Mouse (Mus musculus) urinary bladder, postnatal 14 days (tissue): Measurements from ENCODE around the gene Cd83.

ENCODE experiments used
- DNase-seq: peaks from one replicate; pipeline ENCODE4 v3.0.0; 2021; ENCODE audit warnings: low spot score

Gene Cd83

GRCm38 (mm10) chr13:43806371-43807271 lies 22.0 kb downstream of the Cd83 start:
- no peak for DNase-seq

- no peak for DNase-seq
Measured at GRCm38 (mm10) chr13:43807272-43807675, 22.7 kb downstream of the Cd83 start.

GRCm38 (mm10) chr13:43810621-43811020 lies 26.0 kb downstream of the Cd83 start:
- no peak for DNase-seq

- DNase-seq = no peak
Measured at GRCm38 (mm10) chr13:43811835-43812234, 27.3 kb downstream of the Cd83 start.

GRCm38 (mm10) chr13:43813431-43813830 lies 28.9 kb downstream of the Cd83 start:
- DNase-seq = no peak

- no peak for DNase-seq
Measured at GRCm38 (mm10) chr13:43817461-43817860, 32.9 kb downstream of the Cd83 start.

GRCm38 (mm10) chr13:43818307-43819019 lies 33.9 kb downstream of the Cd83 start:
- no peak for DNase-seq

- no peak for DNase-seq
Measured at GRCm38 (mm10) chr13:43819020-43819310, 34.4 kb downstream of the Cd83 start.

- DNase-seq = no peak
Measured at GRCm38 (mm10) chr13:43820071-43820470, 35.5 kb downstream of the Cd83 start.

GRCm38 (mm10) chr13:43822306-43822705 lies 37.7 kb downstream of the Cd83 start:
- no peak for DNase-seq

- no peak for DNase-seq
Measured at GRCm38 (mm10) chr13:43828648-43829047, 44.1 kb downstream of the Cd83 start.

GRCm38 (mm10) chr13:43830892-43831673 lies 46.5 kb downstream of the Cd83 start:
- peak; percentile 4 for DNase-seq

GRCm38 (mm10) chr13:43832731-43833130 lies 48.2 kb downstream of the Cd83 start:
- DNase-seq = no peak

GRCm38 (mm10) chr13:43836376-43836775 lies 51.8 kb downstream of the Cd83 start:
- no peak for DNase-seq

GRCm38 (mm10) chr13:43837812-43838211 lies 53.2 kb downstream of the Cd83 start:
- no peak for DNase-seq

GRCm38 (mm10) chr13:43845151-43845550 lies 60.6 kb downstream of the Cd83 start:
- DNase-seq = no peak

GRCm38 (mm10) chr13:43847186-43847585 lies 62.6 kb downstream of the Cd83 start:
- DNase-seq = no peak

GRCm38 (mm10) chr13:43849816-43850215 lies 65.2 kb downstream of the Cd83 start:
- DNase-seq = no peak

- DNase-seq = no peak
Measured at GRCm38 (mm10) chr13:43851108-43851507, 66.5 kb downstream of the Cd83 start.
